Mouse (Mus musculus) macrophage (primary cell): ENCODE data around the gene Gm49383. TPM values are rescaled to one million over a fixed set of nuclear protein-coding genes. Genes with fewer than 3 reads are reported as not detected.
"Not testable (repeated sequence)": the region's sequence is repeated elsewhere in the genome, so short reads cannot be mapped to it uniquely, and the experiment has no call there.

Experiments used
- H3K27ac ChIP-seq: fragments of 350-480 bp; formaldehyde crosslinking; 2 replicates; pipeline ENCODE4 v1.9.0; 2021
- H3K36me3 ChIP-seq: fragments of 350-480 bp; formaldehyde crosslinking; 2 replicates; pipeline ENCODE4 v1.9.0; 2021; ENCODE audit errors: inconsistent target
- H3K4me3 ChIP-seq: fragments of 350-480 bp; formaldehyde crosslinking; 2 replicates; pipeline ENCODE4 v1.9.0; 2021; ENCODE audit errors: inconsistent target
- H3K79me2 ChIP-seq: fragments of 350-480 bp; formaldehyde crosslinking; 2 replicates; pipeline ENCODE4 v1.9.0; 2021; ENCODE audit errors: inconsistent target
- WGBS: methylation state at CpG from one replicate; pipeline ENCODE4 v1.1.7; 2026; ENCODE audit warnings: inconsistent platforms; ENCODE audit not compliant: missing documents; 5-methylcytosine and 5-hydroxymethylcytosine counted together
- polyA plus RNA-seq: library from polyadenylated mRNA; stranded (reverse); fragments of 250-400 nt; gene quantifications from 3 replicates; pipeline ENCODE4 v1.2.4, GENCODE M21; 2018; ENCODE audit warnings: inconsistent platforms

The Gm49383 gene
- polyA plus RNA-seq, 1 experiment from 2014 or later = 2.3 TPM

DNA sequence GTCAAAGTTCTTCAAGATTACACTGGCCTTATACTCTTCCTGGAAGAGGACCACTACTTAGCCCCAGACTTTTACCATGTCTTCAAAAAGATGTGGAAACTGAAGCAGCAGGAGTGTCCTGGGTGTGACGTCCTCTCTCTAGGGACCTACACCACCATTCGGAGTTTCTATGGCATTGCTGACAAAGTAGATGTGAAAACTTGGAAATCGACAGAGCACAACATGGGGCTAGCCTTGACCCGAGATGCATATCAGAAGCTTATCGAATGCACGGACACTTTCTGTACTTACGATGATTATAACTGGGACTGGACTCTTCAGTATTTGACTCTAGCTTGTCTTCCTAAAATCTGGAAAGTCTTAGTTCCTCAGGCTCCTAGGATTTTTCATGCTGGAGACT, 11.5 kb downstream of the Gm49383 start:
- WGBS = 67% methylated on average over 7 of the region's 7 CpGs
- Histone ChIP-seq H3K36me3 (0 out of 2 replicates have a peak, but pooled peaks cover 10% of the 10 kb centered on the region), H3K4me3 (peak overlapping the region; percentile 67), H3K27ac (peak overlapping the region; percentile 48), H3K79me2 (peaks cover 68% of the 10 kb centered on the region)

DNA sequence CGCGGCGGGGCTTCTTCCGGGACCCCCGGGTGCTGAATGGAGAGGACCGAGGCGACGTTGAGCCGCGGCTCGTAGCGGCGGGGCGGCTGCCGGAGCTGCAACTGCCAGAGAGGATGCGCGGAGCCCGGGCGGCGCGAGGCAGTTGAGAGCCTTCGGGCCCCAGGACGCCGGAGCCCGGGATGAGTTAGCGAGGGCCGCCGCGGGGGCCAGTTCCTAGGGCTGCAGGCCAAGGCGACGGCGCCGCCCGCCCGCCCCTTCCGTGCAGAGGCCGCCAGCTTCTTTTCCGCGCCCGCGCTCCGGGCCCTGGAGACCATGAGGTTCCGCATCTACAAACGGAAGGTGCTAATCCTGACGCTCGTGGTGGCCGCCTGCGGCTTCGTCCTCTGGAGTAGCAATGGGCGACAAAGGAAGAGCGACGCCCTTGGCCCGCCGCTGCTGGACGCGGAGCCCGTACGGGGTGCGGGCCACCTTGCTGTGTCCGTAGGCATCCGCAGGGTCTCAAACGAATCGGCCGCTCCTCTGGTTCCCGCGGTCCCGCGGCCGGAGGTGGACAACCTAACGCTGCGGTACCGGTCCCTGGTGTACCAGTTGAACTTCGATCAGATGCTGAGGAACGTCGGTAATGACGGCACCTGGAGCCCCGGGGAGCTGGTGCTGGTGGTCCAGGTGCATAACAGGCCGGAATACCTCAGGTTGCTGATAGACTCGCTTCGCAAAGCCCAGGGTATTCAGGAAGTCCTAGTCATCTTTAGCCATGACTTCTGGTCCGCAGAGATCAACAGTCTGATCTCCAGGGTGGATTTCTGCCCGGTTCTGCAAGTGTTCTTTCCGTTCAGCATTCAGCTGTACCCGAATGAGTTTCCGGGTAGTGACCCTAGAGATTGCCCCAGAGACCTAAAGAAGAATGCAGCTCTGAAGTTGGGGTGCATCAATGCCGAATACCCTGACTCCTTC, 12.3 kb downstream of the Gm49383 start:
- H3K36me3 ChIP-seq = 0 out of 2 replicates have a peak, but pooled peaks cover 8% of the 10 kb centered on the region
- peak overlapping the region; percentile 48 for H3K27ac ChIP-seq
- WGBS = under 1% methylated on average over 85 of the region's 86 CpGs
- peaks cover 68% of the 10 kb centered on the region for H3K79me2 ChIP-seq
- peak overlapping the region; percentile 67 for H3K4me3 ChIP-seq

DNA sequence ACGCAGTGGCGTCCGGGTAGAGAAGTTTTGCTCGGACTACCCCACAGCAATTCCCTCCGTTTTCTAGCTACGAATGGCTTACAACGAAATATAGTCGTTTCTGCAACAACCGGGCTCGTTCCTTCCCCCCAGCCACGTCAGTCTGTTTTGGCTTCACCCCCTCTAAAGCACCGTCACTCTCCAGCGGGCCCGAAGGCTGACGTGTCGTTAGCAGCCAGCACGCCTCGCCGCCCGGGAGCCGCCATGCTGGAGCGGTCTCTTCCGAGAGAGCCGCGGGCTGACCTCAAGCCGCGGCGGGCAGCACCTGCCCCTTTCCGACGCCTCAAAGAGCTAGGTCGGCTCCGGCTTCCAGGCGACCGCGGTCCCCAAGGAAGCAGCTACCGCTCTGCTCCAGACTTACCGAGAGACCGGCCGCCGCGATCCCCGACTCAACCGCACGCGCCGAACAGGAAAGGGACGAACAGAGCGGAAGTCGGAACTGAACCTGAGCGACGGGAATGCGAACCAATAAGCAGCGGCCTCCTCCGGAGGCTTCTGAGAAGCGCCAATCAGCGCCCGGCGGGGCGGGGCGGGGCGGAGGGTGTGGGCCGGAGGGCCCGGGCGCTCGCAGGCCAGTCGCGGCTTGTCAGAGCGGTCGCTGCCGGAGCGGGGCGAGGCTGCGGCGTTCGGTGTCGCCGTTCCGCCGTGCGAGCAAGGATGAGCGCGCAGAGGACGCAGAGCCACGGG, 13.2 kb downstream of the Gm49383 start, which contains the start of the genes Rpl36al and Mgat2:
Rpl36al (minus strand) TSS at position 501 of the 726 bp plus-strand sequence.
Mgat2 (plus strand) TSS at position 575 of the 726 bp plus-strand sequence.
- H3K36me3 ChIP-seq = 0 out of 2 replicates have a peak, but pooled peaks cover 6% of the 10 kb centered on the region
- peak within 1 kb of the TSS; percentile 84 for H3K4me3 ChIP-seq
- H3K27ac ChIP-seq = peak within 1 kb of the TSS; percentile 75
- H3K79me2 ChIP-seq = peaks cover 61% of the 10 kb centered on the region
- under 1% methylated on average over 78 of the region's 84 CpGs for WGBS

DNA sequence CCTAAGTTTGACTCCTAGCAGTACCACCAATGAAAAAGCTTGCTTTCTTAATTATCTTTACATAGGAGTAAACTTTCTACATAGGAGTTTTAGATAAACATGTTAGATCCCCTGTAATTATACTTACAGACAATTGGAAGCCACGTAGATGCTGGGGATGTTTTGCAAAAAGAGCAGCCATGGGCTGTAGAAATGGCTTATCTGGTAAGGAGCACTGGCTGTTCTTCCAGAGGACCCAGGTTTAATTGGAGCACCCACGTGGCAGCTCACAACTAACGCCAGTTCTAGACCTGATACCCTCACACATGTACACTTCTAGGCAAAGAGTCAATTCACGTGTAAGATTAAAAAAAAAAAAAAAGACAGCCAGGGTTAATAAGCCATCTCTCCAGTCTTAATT, 15.1 kb downstream of the Gm49383 start:
- WGBS = 90% methylated on average over 4 of the region's 4 CpGs
- H3K36me3 ChIP-seq = no peaks in the 10 kb centered on the region
- H3K27ac ChIP-seq = no peak overlapping the region
- no peak overlapping the region for H3K4me3 ChIP-seq
- peaks cover 42% of the 10 kb centered on the region for H3K79me2 ChIP-seq

DNA sequence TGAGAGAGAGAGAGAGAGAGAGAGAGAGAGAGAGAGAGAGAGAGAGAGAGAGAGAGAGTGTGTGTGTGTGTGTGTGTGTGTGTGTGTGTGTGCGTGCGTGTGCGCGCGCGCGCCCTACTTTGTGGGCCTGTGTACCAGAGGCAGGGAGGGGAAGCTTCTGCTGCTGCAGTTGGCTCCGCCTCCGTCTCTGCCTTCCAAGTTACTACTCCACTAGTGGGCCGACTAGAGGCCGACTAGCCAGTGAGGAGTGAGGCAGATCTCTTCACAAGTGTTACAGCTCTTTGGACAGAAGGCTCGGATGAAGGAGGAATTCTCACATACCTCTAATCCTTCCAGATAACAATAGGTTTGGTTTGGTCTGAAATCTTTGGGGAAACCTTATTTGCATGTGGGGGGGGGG, 17.5 kb downstream of the Gm49383 start:
- Histone ChIP-seq H3K4me3 (no peak overlapping the region), H3K79me2 (peaks cover 20% of the 10 kb centered on the region), H3K36me3 (no peaks in the 10 kb centered on the region), H3K27ac (no peak overlapping the region)
- 80% methylated on average over 5 of the region's 12 CpGs for WGBS

DNA sequence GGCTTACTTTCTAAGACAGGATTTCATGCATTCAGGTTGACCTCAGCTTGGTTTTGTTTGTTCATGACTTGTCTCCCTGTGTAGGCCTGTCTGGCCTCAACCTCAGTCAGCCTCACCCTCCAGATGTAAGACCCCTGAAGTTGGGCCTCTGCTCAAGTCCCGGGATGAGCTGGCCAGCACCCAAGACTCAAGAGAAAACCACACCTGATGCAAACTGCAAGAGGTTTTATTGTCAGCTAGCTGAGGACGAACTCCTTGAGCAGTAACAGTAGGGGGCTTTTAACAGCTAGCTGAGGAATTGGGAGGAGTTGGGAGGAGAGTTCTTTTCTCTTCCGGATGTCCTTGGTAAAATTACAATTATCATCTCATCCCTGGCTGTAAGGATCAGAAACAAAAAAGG, 19.4 kb downstream of the Gm49383 start:
- no peak overlapping the region for H3K4me3 ChIP-seq
- H3K36me3 ChIP-seq = no peaks in the 10 kb centered on the region
- no peak overlapping the region for H3K27ac ChIP-seq
- WGBS = 91% methylated on average over 3 of the region's 3 CpGs
- H3K79me2 ChIP-seq = peaks cover 10% of the 10 kb centered on the region

DNA sequence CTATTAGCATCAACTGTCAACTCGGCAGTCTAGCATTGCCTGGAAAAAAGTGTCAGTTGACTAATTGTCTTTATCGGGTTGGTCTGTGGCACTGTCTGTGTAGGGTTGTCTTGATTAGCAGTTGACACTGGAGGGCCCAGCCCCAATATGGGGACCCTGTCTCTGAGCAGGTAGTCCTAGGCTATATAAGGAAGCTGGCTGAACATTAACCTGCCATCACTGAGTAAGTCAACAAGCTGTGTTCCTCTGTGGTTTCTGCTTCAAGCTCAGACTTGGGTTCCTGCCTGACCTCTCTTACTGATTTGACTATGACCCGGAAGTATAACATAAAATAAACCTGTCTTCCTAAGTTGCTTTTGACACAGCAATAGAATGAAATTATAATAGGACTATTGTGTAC, 20.9 kb downstream of the Gm49383 start:
- Histone ChIP-seq H3K79me2 (peaks cover 2% of the 10 kb centered on the region; the same call in 1 of the 2 replicates), H3K36me3 (no peaks in the 10 kb centered on the region)
- 95% methylated on average over 3 of the region's 3 CpGs for WGBS

DNA sequence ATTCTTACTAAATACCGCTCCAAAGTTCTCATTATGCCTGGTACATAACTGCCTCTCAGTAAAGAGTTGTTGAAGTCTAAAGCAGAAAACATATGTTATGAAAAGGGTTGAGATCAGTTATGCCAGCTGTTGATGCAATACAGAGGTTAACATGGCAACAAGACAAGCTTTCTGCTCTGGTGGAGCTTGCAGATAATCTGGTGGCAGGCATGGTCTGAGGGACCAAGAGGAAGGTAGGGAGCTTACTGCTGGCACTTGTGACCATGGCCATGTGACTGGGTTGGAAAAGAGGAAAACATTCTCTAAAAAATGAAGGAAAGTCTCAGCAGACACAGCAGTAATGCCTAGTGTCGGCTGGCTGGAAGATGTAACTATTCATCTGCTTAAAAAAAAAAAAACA, 25.6 kb downstream of the Gm49383 start:
- WGBS = 86% methylated on average over 2 of the region's 2 CpGs
- Histone ChIP-seq H3K4me3 (no peak overlapping the region), H3K36me3 (no peaks in the 10 kb centered on the region), H3K79me2 (peaks cover 23% of the 10 kb centered on the region), H3K27ac (peak overlapping the region; percentile 27)

More for the DNA sequence above, 20.9 kb downstream of the Gm49383 start:
- Histone ChIP-seq H3K27ac (no peak overlapping the region), H3K4me3 (no peak overlapping the region)

DNA sequence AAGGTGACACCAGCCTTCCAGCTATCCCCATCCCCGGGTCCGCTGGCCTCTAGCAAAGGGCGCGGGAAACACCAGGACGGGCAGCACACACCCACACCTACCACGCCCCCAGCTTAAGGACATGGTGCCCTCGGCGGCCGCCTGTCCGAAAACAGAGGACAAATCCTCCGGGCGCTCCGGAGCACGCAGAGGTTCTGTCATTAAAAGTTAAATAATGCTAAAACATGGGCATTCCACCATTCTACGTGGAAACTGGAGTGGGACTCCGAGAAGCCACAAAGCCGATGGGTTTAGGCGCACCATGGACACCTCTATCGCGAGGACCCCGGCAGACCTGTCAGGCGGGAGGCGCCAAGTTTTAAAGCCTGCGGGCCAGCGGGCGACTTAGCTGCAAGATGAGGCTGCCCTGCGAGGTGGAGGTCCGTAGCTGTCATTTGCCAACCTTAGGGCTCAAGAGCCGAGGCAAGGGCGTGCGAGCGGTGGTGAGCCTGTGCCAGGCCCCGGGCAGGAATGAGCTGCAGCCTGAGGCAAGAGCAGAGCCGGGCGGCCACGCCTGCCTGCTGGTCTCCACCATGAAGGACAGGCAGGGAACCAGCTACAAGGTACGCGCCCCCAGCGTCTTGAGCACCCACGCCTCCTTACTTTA, 28.3 kb downstream of the Gm49383 start, which contains the start of gene Lrr1:
Lrr1 (plus strand) TSS at position 354 of the 646 bp plus-strand sequence.
- Histone ChIP-seq H3K4me3 (peak within 1 kb of the TSS; percentile 81), H3K36me3 (no peaks in the 10 kb centered on the region), H3K27ac (peak within 1 kb of the TSS; percentile 98), H3K79me2 (peaks cover 23% of the 10 kb centered on the region)
- under 1% methylated on average over 40 of the region's 40 CpGs for WGBS

DNA sequence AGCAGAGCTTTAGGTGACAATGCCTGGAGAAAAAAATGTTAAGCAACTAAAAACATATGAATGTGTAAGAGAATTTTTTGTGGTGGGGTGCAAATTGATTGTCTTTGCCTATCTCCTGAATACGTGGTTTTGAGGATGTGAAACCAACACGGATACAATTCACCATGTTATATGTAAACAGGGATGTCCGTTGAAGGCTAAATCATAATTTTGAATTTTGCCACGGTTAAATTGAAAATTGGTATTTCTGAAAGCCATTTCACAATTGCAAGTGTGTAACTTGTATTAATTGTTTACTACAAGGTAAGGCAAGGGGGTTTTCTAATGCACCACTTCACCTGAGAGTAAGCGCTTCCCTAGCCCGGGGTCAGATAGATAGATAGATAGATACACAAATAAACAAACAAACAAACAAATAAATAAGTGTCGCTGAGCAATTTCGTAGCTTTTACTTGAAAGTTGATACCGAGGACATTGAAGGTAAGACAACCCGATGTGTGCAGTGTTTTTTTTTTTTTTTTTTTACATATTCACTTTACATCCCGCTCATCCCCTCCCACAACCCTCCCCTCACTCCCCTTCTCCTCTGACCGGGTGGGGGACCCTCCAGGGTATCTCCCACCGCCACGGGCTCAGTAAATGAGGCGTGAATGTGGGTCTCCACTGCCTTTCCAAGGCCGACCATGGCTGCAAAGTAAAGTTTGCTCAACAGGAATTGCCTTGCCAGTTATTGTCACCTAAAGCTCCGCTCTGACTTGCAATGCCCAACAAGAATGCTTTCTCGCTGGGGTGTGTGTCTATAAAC, 29.0 kb downstream of the Gm49383 start:
- Histone ChIP-seq H3K4me3 (peak overlapping the region; percentile 81), H3K79me2 (peaks cover 23% of the 10 kb centered on the region), H3K27ac (peak overlapping the region; percentile 98), H3K36me3 (no peaks in the 10 kb centered on the region)
- 5% methylated on average over 15 of the region's 18 CpGs for WGBS

DNA sequence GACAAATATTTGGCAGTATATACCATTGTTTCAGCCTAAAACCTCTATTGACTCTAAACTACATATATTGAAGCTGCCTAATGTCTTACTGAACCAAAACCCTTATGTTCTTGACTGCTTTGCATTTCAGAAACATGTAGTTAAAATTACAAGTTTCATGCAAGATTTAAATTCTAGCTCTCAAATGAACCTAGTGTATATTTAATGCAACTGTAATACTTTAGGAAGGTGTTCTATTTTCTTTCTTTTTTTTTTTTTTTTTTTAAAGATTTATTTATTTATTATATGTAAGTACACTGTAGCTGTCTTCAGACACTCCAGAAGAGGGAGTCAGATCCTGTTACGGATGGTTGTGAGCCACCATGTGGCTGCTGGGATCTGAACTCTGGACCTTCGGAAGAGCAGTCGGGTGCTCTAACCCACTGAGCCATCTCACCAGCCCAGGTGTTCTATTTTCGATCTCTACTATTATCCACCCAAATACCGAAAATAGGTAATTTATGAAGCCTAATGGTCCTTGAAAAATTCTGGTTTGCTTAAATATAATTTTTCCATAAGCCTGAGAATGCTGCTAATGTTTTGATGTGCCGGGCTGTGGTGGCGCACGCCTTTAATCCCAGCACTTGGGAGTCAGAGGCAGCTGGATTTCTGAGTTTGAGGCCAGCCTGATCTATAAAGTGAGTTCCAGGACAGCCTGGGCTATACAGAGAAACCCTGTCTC, 29.9 kb downstream of the Gm49383 start:
- not testable (repeated sequence) for H3K4me3 ChIP-seq, H3K27ac ChIP-seq, H3K36me3 ChIP-seq
- H3K79me2 ChIP-seq = peaks cover 23% of the 10 kb centered on the region
- WGBS = 93% methylated on average over 7 of the region's 8 CpGs

DNA sequence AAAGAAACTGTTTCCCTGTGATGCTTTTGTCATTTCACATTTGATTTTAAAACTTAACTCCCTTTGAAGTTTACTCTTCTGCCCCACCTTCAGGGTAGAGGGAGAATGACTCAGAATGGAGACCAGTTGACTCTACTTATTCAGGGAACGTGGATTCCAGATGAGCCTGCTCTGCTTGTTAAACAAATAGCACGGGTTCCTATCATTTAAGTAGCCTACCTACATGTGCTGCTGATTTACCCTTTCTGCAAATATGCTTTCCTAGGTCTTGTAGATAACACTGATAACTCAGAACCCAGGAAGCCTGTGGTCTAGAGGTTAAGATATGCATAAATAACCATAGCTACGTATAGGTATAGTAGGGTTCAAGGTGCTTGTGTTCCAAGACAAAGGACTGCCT, 32.0 kb downstream of the Gm49383 start:
- no peak overlapping the region for H3K27ac ChIP-seq
- H3K79me2 ChIP-seq = peaks cover 11% of the 10 kb centered on the region
- no peak overlapping the region for H3K4me3 ChIP-seq
- WGBS = 84% methylated on average over 3 of the region's 3 CpGs
- no peaks in the 10 kb centered on the region for H3K36me3 ChIP-seq

DNA sequence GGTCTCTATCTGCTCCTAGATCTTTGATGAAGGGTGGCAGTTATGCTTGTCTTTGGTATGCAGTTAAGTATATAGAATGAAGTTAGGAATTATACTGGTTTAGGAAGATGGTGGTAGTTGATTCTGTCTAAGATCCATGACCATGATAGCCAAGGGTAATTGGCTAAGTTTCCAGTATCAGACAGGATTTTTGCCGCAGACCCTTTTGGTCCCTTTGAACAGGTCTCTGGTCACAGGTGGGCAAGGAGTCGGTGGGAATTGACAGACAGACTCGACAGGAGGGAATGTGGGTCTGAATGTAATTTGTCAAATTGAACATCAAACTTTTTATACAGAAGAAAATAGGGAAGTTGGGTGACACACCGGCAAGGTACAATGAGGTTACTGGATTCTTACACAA, 33.3 kb downstream of the Gm49383 start:
- 64% methylated on average over 4 of the region's 4 CpGs for WGBS

More for the DNA sequence above, 33.3 kb downstream of the Gm49383 start:
- not testable (repeated sequence) for H3K27ac ChIP-seq, H3K4me3 ChIP-seq, H3K79me2 ChIP-seq, H3K36me3 ChIP-seq
